Mouse (Mus musculus): ENCODE measurements at regions not wholly inside any gene's neighbourhood (a gene's known extent, or its start where the extent isn't known, plus 50 kb on each side); places are given as distances from the start of the nearest gene placed in this dataset.

GRCm38 (mm10) chr16:29718965-29719364, 139.8 kb downstream of the Opa1 start:
- no peak for TF ChIP-seq CTCF (IDR thresholded peaks at IDR 0.05; ENCODE audit: low read depth, low read length)
- TF ChIP-seq POLR2A (IDR thresholded peaks at IDR 0.05; ENCODE audit: extremely low read depth, insufficient read depth, low read length): no peak
